In the genomic region with DNA sequence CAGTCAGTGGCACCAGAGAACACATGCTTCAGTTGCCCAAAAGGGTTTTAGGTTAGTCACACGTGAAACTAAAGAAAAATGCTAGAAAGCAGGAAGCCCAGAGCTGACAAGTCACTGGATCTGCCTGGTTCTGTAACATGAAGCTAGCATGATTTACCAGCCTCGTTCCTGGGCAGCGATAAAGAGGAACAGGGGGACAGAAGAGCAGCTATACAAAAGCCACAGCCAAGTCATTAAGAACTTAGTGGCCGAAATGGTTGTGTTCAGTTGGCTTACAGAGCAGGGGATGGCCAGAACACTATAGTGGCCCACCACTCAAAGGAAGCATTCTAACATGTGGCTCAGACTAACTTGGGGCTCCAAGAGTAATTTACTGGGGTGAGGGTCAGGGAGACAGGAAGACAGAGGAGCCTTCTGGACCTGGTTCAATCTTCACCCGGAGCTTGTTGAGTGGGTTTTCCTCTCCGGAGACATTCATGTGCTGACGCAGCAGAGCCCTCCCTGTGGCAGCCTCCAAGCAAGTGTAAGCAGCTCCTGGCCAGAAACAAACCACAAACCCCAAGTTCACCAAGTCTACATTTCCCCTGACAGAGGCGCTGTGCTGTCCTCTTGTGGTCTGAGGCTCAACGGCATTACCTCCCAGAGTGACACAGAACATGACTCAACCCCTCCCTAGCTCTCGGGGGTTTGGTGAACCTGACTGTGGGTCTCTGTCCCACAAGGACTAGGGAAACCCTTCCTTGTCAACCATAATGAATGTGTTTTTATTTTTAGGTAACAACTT, we compare ENCODE assay signal across 15 mouse cellular contexts. TPM values are rescaled to one million over a fixed set of nuclear protein-coding genes. Genes with fewer than 3 reads are reported as not detected.
DNase-seq lines count a peak whose midpoint lies in the region; ATAC-seq lines count a peak whose summit lies in the region.
"Had no signal": no experiment of that assay in that cellular context is flagged by ENCODE, and none has a peak within 500 bp of the region (broad histone marks: within the 10 kb centered on the region; RNA-seq: fewer than 3 reads in every experiment).

No protein-coding gene starts in this region.

- ATAC-seq in granulocyte monocyte progenitor cell, adult 5-6 weeks (replicated peaks; ENCODE audit: poor library complexity, severe bottlenecking) = peak; percentile 92
- ATAC-seq in megakaryocyte-erythroid progenitor cell, adult 5-6 weeks (replicated peaks; ENCODE audit: low FRiP score, low TSS enrichment, poor library complexity, severe bottlenecking) = peak; percentile 80
- no peak for ATAC-seq in erythroblast, adult 5-6 weeks (replicated peaks; ENCODE audit: low FRiP score, poor library complexity, severe bottlenecking)

- intact Hi-C loops in left cerebral cortex, postnatal 36 days (cut with DNase I) = no loop called here

- DNase-seq in kidney, postnatal 25 days = peak; percentile 23 to 45
- DNase-seq in kidney, postnatal 4 days = no peak
- DNase-seq in CD4-positive helper T cell, adult 2 months (ENCODE audit: low read depth, low spot score) = peak; percentile 58
- DNase-seq in testis, postnatal 10 days (ENCODE audit: low spot score) = no peak
- DNase-seq in left cerebral cortex, postnatal 36 days (ENCODE audit: low spot score in 2 of 2) = no peak
- DNase-seq: cerebellum, postnatal 25 days; kidney, adult 2 months; layer of hippocampus, adult 9-11 months; lung, postnatal 36 days; spleen, adult 18-20 months; thymus, adult 18-20 months had no signal

RNA-seq across cellular contexts. Expression of gene Elf3, which starts 9.5 kb away (rescaled TPM):
- total RNA-seq in granulocyte monocyte progenitor cell, adult 5-6 weeks (2014; fragmentation: Nextera tagmentation) = not detected in 2 replicates
- not detected in 2 replicates for total RNA-seq in granulocyte monocyte progenitor cell, adult 5-6 weeks (2017)
- not detected in 2 replicates for total RNA-seq in megakaryocyte-erythroid progenitor cell, adult 5-6 weeks (2014; fragmentation: Nextera tagmentation)
- not detected in 2 replicates for total RNA-seq in megakaryocyte-erythroid progenitor cell, adult 5-6 weeks (2017)
- total RNA-seq in erythroblast, adult 5-6 weeks (2015; ENCODE audit: low replicate concordance) = not detected in 2 replicates
- total RNA-seq in erythroblast, adult 5-6 weeks (2017; ENCODE audit: low replicate concordance) = not detected in 2 replicates
- total RNA-seq in left cerebral cortex, postnatal 36 days (2021) = not detected
- total RNA-seq: heart, postnatal 25 days had no signal

RNA-seq across cellular contexts. Expression of gene Rnpep, which starts 16.0 kb away (rescaled TPM):
- total RNA-seq in granulocyte monocyte progenitor cell, adult 5-6 weeks (2014; fragmentation: Nextera tagmentation) = 118 and 165 TPM in 2 replicates
- total RNA-seq in granulocyte monocyte progenitor cell, adult 5-6 weeks (2017) = 82.9 and 91.2 TPM in 2 replicates
- 29.7 and 53.8 TPM in 2 replicates for total RNA-seq in megakaryocyte-erythroid progenitor cell, adult 5-6 weeks (2014; fragmentation: Nextera tagmentation)
- 19.1 and 22.6 TPM in 2 replicates for total RNA-seq in megakaryocyte-erythroid progenitor cell, adult 5-6 weeks (2017)
- 19.4 and 26.9 TPM in 2 replicates for total RNA-seq in erythroblast, adult 5-6 weeks (2015; ENCODE audit: low replicate concordance)
- 15.3 and 18.6 TPM in 2 replicates for total RNA-seq in erythroblast, adult 5-6 weeks (2017; ENCODE audit: low replicate concordance)
- 10 to 100 TPM; 48.2 to 64.4 TPM for total RNA-seq in left cerebral cortex, postnatal 36 days (2021)

RNA-seq across cellular contexts. Expression of gene Timm17a, which starts 45.7 kb away (rescaled TPM):
- 49.9 and 66.7 TPM in 2 replicates for total RNA-seq in granulocyte monocyte progenitor cell, adult 5-6 weeks (2014; fragmentation: Nextera tagmentation)
- 26.9 and 40.4 TPM in 2 replicates for total RNA-seq in granulocyte monocyte progenitor cell, adult 5-6 weeks (2017)
- total RNA-seq in megakaryocyte-erythroid progenitor cell, adult 5-6 weeks (2014; fragmentation: Nextera tagmentation) = 98.7 and 119 TPM in 2 replicates
- 34.5 and 46.8 TPM in 2 replicates for total RNA-seq in megakaryocyte-erythroid progenitor cell, adult 5-6 weeks (2017)
- total RNA-seq in erythroblast, adult 5-6 weeks (2015; ENCODE audit: low replicate concordance) = 15.8 and 34.1 TPM in 2 replicates
- total RNA-seq in erythroblast, adult 5-6 weeks (2017; ENCODE audit: low replicate concordance) = 3.3 TPM in 2 replicates
- 100 to 1,000 TPM; 148 to 171 TPM for total RNA-seq in left cerebral cortex, postnatal 36 days (2021)

RNA-seq across cellular contexts. Expression of gene Lmod1, which starts 56.8 kb away (rescaled TPM):
- not detected in 2 replicates for total RNA-seq in granulocyte monocyte progenitor cell, adult 5-6 weeks (2014; fragmentation: Nextera tagmentation)
- not detected in 2 replicates for total RNA-seq in granulocyte monocyte progenitor cell, adult 5-6 weeks (2017)
- total RNA-seq in megakaryocyte-erythroid progenitor cell, adult 5-6 weeks (2014; fragmentation: Nextera tagmentation) = not detected in 2 replicates
- not detected in 2 replicates for total RNA-seq in megakaryocyte-erythroid progenitor cell, adult 5-6 weeks (2017)
- total RNA-seq in erythroblast, adult 5-6 weeks (2015; ENCODE audit: low replicate concordance) = not detected in 2 replicates
- total RNA-seq in erythroblast, adult 5-6 weeks (2017; ENCODE audit: low replicate concordance) = not detected in 2 replicates
- under 1 TPM; 0.59 to 0.95 TPM for total RNA-seq in left cerebral cortex, postnatal 36 days (2021)

Comparison
In these comparisons a context has a peak if more than half of its experiments do, and no peak if none do; other contexts are left out.
1. DNase-seq: peak in kidney, postnatal 25 days (2 of 2) and CD4-positive helper T cell, adult 2 months (single experiment); none in kidney, postnatal 4 days (0 of 2), testis, postnatal 10 days (single experiment) and left cerebral cortex, postnatal 36 days (0 of 2).